Mouse (Mus musculus) cerebellum, adult 11-12 months (tissue): Measurements from ENCODE around the gene Mok.

Experiments
- DNase-seq: peaks from one replicate; pipeline ENCODE4 v3.0.0; 2022

Mok gene

GRCm38 (mm10) chr12:110846191-110846765 lies 5.5 kb upstream of the Mok start:
- DNase-seq: no peak

- DNase-seq: peak; percentile 87
Observed at GRCm38 (mm10) chr12:110845131-110845880, 4.6 kb upstream of the Mok start.

- DNase-seq: no peak
Observed at GRCm38 (mm10) chr12:110844227-110845130, 3.7 kb upstream of the Mok start.

GRCm38 (mm10) chr12:110843194-110844048 lies 2.7 kb upstream of the Mok start:
- DNase-seq: peak; percentile 77

GRCm38 (mm10) chr12:110841731-110842493 lies 1.2 kb upstream of the Mok start:
- DNase-seq: no peak

- DNase-seq: no peak
Observed at GRCm38 (mm10) chr12:110837850-110838249, 2.9 kb downstream of the Mok start.

DNA sequence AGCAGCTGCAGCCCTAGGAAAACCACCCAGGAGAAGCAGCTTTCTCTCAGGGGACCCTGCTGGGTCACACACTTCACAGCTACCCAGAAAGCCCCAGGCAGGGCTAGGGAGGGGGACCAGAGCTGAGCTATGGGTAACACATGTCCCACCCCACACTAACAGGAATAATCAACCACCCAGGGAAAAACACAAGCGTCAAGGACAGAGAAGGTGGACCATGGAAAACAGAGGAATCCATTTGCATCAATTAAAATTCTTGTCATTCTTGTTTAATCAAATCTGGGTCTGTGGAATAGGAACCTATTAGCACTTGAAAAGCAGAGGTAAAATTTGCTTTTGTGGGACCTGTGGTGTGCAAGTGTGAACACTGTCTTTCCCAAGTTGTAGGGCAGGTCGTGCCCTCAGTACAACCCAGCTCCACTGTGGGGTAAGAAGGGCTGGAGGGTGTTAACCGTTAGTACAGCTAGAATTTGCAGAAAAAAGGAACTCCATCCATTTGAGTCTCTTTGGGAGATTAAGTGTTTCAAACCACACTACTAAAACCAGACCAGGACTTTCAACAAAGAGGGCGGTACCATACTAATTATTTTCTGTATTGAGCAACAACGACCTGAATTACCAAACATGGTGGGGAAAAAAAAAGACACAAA lies 3.4 kb downstream of the Mok start:
- DNase-seq: no peak

DNA sequence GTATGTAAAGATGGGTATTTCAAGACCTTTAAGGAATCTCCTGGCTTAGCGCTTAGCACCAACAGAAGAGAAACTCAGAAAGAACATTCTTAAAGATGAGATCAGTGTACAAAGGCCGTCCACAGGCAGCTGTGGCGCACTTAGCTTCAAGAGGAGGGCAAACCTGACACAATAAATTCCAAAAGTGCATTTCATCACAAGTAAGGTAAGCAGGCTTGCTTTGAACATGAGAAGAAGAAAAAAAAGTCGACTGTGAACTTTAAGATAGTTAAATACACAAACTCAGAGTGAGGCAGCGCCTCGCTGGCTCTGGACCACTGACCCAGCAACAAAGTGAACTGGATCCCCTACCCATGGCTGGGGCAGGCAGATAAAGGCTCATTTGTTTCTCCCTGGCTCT lies 4.0 kb downstream of the Mok start:
- no peak for DNase-seq

DNA sequence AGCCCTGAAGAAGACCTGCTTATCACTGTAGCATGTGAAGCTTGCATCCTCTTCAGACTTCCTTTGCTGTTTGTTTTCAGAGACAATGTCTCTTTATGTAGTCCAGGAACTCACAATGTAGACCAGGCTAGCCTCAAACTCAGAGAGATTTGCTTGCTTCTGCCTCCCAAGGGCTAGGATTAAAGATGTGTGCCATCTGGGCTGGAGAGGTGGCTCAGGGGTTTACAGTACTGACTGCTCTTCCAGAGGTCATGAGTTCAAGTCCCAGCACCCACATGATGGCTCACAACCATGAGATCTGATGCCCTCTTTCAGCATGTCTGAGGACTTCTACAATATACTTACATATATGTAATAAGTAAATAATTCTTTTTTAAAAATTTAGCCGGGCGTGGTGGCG lies 5.6 kb downstream of the Mok start:
- DNase-seq: no peak

DNA sequence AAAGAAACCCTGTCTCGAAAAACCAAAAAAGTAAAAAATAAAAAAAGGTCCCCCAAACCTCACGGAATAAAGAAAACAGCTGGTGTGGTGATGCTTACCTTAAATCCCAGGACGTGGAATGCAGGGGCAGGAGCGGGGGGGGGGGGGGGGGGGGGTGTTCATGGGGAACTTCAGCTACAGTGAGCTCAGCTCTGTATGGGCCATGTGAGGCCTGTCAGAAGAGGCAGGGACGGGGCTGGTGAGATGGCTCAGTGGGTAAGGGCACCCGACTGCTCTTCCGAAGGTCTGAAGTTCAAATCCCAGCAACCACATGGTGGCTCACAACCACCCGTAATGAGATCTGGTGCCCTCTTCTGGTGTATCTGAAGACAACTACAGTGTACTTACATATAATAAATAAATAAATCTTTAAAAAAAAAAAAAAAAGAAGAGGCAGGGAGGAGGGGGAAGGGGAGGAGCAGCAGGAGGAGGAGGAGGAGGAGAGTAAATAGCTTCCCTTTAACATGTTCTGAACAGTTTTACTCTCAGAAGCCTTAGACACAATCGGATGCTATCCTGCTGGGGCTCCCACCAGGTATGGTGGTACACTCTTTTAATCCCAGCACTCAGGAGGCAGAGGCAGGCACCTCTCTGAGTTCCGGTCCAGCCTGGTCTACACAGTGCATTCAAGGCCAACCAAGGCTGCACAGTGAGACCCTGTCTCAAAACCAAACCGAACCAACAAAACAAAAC lies 10.3 kb downstream of the Mok start:
- DNase-seq: no peak

DNA sequence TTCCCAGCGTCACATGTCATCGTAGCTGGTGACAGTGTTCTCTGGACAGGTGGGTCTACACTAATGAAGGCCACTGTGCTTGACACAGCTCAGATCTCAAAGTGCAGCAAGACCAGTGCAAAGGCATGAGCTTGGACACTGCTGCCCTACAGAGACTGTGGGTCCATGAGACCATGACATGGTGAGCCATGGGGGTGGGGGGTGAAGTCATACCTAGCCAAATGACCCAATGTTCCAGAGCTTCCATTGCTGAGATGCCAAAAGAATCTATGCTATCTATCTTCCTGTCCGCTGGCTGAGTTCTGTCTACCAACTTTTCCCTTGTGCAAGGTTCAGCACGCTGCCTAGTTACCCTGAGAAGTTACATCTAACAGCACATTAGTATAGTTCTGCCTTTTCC lies 11.8 kb downstream of the Mok start:
- no peak for DNase-seq

DNA sequence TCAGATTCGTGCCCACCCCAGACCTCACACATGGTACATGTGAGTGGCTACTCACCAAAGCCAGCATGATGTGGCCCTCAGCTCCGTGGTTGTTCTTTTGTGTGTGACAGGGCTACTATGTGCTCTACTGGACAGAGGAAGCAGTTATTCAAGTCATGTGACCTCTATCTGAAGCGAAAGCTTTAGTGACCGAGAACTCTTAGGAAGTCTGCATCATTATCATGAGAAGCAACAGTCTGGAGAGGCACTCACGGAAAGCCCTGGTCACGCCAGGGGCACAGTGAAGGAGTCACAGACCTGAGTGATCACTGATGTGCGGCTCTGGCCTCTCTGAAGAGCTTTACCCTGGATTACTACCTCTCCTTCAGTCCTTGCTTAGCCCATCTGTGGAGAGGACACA lies 18.4 kb downstream of the Mok start:
- DNase-seq: no peak

DNA sequence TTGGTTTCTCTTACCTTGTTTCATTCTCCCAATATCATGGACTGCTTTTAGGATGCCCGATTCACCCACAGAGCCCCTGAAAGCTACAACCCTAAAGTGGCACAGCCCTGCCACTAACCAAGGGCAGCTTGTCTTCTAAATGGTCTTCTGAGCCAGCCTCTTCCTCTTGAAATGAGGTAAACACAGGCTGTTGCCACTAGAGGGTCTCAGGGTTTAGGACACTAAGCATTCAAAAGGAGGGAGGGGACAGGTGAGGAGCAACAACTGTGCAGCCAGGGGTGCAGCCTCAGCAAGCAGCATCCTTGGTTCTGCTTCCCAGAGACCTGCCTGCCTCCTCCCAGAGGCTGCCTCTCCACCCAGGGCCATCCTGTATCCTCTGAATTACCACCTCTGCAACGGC lies 19.0 kb downstream of the Mok start:
- DNase-seq: no peak

GRCm38 (mm10) chr12:110819367-110819766 lies 21.4 kb downstream of the Mok start:
- no peak for DNase-seq

DNA sequence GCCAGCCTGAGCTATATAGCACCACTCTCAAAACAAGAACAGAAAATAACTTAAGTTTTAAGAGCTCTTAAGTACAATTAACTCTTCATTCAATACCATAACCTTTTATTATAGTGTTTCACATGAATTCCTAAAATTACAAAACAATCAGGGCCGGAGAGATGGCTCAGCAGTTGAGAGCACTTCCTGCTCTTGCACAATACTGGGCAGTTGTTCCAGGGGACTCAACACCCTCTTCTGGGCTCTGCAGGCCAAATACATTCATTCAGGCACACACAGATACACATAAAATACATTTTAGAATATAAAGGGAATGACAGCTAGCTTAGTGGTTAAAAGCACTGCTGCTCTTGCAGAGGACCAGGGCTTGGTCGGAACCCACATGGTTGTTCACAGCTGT lies 23.9 kb downstream of the Mok start:
- no peak for DNase-seq

- DNase-seq: no peak
Observed at GRCm38 (mm10) chr12:110814924-110815323, 25.8 kb downstream of the Mok start.

GRCm38 (mm10) chr12:110813624-110814023 lies 27.1 kb downstream of the Mok start:
- no peak for DNase-seq

- DNase-seq: no peak
Observed at GRCm38 (mm10) chr12:110813132-110813531, 27.6 kb downstream of the Mok start.

- DNase-seq: no peak
Observed at GRCm38 (mm10) chr12:110808848-110809247, 31.9 kb downstream of the Mok start.

DNA sequence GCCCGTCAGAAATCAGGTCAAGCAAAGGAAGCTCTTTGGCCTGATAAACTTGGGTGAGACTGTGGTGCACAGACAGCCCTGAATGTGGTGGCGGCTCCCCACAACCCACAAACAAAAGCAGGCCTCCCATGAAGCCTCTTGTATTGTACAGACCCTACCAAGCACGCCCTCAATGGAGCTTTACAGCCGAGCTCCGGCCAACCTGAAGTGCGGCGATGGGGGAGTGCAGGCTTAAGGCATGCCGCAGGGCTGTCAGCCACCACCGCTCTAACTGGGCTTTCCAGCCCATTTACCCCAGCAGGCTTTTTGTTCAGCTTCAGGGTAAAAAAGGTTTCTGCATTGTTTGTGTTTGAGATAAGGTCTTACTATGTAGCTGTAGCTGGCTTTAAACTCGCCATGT lies 32.3 kb downstream of the Mok start:
- no peak for DNase-seq
